Mouse (Mus musculus) liver, embryonic 14.5 days (tissue): ENCODE measurements around the gene Thsd4.

Source experiments
- CTCF ChIP-seq: IDR thresholded peaks from 2 replicates; pipeline ENCODE4 v1.5.1; 2016; ENCODE audit warnings: antibody characterized with exemption, low read depth, control low read depth
- EP300 ChIP-seq: IDR thresholded peaks from 2 replicates; pipeline ENCODE4 v1.6.1; 2016; ENCODE audit warnings: antibody characterized with exemption, low read depth

GRCm38 (mm10) chr9:60561641-60562289 lies 39.9 kb upstream of the Thsd4 start:
- no peak for TF ChIP-seq CTCF
- TF ChIP-seq EP300: no peak
